Mouse (Mus musculus): Measurements from ENCODE around the gene Gpr84.

- TF ChIP-seq CTCF (IDR thresholded peaks at IDR 0.05; ENCODE audit: control insufficient read depth, insufficient read depth, low read length): no peak
- no peak for TF ChIP-seq POLR2A (IDR thresholded peaks at IDR 0.05; ENCODE audit: borderline replicate concordance, control insufficient read depth, low read depth, low read length)
These were observed 28.8 kb downstream of the Gpr84 start for GRCm38 (mm10) chr15:103281465-103282205.

Data from bone marrow, adult 2 months (tissue).